Mouse (Mus musculus) right cerebral cortex, postnatal 25 days (tissue): ENCODE measurements around the gene Galnt12.

Experiments
- DNase-seq: peaks from one replicate; pipeline ENCODE4 v3.0.0; 2022

Gene Galnt12

DNA sequence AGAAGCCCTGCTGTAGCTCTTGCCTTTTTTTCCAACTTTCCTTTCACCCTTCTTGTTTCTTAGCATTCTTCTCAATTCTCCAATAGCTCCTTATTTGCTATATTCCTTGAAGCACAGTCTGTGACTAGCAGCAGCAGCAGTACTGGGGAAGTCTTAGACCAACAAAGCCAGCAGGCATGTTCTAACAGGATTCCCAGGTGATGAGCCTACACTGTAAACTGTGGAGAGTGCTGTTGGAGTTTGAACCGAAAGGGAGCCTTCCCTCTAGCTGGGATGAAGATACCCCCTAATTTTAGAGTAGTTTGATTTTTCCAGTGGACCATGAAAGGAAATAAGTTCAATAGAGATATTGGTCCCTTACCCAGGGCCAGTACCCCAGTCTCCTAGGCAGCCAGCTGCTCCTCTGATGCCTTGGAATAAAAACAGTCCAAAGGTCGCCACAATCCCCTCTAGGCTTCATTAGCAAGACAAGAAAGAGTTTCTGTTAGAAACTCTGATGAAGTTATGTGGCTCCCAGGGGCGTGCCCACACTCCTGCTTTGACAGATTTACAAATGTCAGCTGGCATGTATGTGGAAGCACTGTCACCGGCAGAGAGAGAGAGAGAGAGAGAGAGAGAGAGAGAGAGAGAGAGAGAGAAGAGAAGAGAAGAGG, 69.5 kb downstream of the Galnt12 start:
- no peak for DNase-seq

DNA sequence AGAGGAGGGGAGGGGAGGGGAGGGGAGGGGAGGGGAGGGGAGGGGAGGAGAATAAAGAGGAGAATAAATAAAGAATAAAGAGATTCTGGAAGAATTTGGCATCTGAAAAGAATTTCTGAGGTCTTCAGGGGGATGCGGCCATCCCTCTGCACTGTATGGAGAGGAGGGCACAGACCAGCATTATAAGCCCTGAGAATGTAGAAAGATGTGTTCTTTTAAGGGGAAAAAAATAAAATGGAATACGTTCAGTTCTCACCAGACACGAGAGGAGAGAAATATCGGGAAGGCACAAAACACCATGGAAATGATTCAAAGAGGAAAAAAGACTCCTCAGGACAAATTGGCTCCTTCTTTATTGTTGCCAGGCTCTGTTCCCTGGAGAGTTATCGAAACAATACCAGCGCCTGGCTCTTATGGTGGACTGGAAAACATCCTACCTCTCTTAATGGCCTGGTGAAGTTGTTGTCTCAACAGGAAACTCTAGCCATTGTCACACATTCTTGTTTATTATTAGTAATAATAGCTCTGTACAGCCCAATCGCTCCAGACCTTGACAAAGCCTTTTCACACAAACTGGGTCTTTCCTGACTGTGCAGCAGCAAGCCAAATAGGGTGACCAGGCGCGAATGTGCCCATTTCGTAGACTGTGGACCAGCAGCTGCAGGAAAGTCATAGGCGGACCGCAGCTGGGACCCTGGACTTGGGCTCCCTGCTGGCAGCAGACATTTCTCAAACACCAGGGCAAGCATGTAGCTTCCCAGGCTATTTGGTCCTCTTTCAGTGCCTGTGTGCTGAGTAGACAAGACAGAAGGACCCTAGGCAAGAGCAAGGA, 70.3 kb downstream of the Galnt12 start:
- DNase-seq: no peak

DNA sequence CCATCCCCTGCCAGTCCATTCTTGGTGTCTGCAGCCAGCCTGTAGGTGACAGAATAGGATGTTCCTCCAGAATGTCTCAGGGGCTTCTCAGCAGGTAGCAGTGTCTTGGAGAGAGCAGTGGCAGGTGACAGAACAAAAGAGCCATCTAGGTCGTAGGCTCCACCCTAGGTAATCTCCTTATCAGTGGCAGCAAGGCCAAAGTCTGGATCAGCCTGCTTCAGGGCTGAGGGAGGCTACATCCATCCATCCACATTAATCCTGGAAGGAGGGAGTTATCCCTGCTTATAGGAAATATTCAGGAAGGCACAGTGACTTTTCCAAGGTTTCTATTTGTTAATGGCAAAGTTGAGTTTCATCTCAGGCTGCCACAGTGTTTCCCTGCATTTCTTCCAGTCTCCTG, 80.6 kb downstream of the Galnt12 start:
- no peak for DNase-seq
